Mouse (Mus musculus) liver, embryonic 15.5 days (tissue): ENCODE data around the gene A730071L15Rik. TPM values are rescaled to one million over a fixed set of nuclear protein-coding genes. Genes with fewer than 3 reads are reported as not detected.

Experiments
- ATAC-seq: fragments of 200-750 bp; cut with Nextera tagmentation; 2 replicates; pipeline ENCODE4 v1.8.0; 2017; ENCODE audit warnings: moderate number of reproducible peaks, mild to moderate bottlenecking, moderate library complexity; ENCODE audit not compliant: insufficient read depth
- H3K27ac ChIP-seq: fragments of 300-500 bp; sonication (generic); replicated peaks from 2 replicates; pipeline ENCODE4 v1.5.1; 2015; ENCODE audit warnings: mild to moderate bottlenecking, inconsistent platforms
- H3K27me3 ChIP-seq: fragments of 300-500 bp; sonication (generic); 2 replicates; pipeline ENCODE4 v1.6.1; 2015; ENCODE audit warnings: mild to moderate bottlenecking, inconsistent platforms
- H3K36me3 ChIP-seq: fragments of 300-500 bp; sonication (generic); replicated peaks from 2 replicates; pipeline ENCODE4 v1.6.1; 2015; ENCODE audit warnings: moderate library complexity, mild to moderate bottlenecking, inconsistent platforms
- H3K4me1 ChIP-seq: fragments of 300-500 bp; sonication (generic); replicated peaks from 2 replicates; pipeline ENCODE4 v1.6.1; 2015; ENCODE audit warnings: inconsistent platforms
- H3K4me2 ChIP-seq: fragments of 300-500 bp; sonication (generic); 2 replicates; pipeline ENCODE4 v1.6.1; 2015; ENCODE audit warnings: moderate library complexity, mild to moderate bottlenecking, inconsistent platforms
- H3K4me3 ChIP-seq: fragments of 300-500 bp; sonication (generic); replicated peaks from 2 replicates; pipeline ENCODE4 v1.5.1; 2015; ENCODE audit warnings: mild to moderate bottlenecking, inconsistent platforms
- H3K9ac ChIP-seq: fragments of 300-500 bp; sonication (generic); 2 replicates; pipeline ENCODE4 v1.6.1; 2015; ENCODE audit warnings: moderate library complexity, mild to moderate bottlenecking, inconsistent platforms
- H3K9me3 ChIP-seq: fragments of 300-500 bp; sonication (generic); replicated peaks from 2 replicates; pipeline ENCODE4 v1.6.1; 2016; ENCODE audit warnings: inconsistent platforms
- WGBS: fragments of 180-500 bp; shearing (Covaris S2); methylation state at CpG from one replicate; pipeline ENCODE4 v1.1.7; 2015; ENCODE audit warnings: mixed read lengths; ENCODE audit not compliant: insufficient replicate concordance; 5-methylcytosine and 5-hydroxymethylcytosine counted together
- polyA plus RNA-seq: library from polyadenylated mRNA; unstranded; fragments of >200 nt; fragmentation: Nextera tagmentation; extraction: Ambion mirVana; gene quantifications from 2 replicates; pipeline ENCODE4 v1.2.1, GENCODE M21; 2015

Gene A730071L15Rik
- polyA plus RNA-seq, 1 experiment from 2014 or later: 0.14 TPM

GRCm38 (mm10) chr11:6184202-6184935 lies 15.5 kb upstream of the A730071L15Rik start:
- Histone ChIP-seq H3K27ac (0 out of 2 replicates have a peak overlapping the region, but pooled peaks have one; percentile 48), H3K4me2 (peak overlapping the region; percentile 26; the same call in 1 of the 2 replicates), H3K9ac (no peak overlapping the region), H3K4me3 (no peak overlapping the region), H3K36me3 (peaks cover 12% of the 10 kb centered on the region; the same call in 1 of the 2 replicates), H3K4me1 (peaks cover 28% of the 10 kb centered on the region), H3K9me3 (no peaks in the 10 kb centered on the region), H3K27me3 (no peaks in the 10 kb centered on the region)
- ATAC-seq: peak; percentile 51
- WGBS: 20% methylated on average over 11 of the region's 11 CpGs

GRCm38 (mm10) chr11:6187399-6187798 lies 12.4 kb upstream of the A730071L15Rik start:
- Histone ChIP-seq H3K4me1 (peaks cover 25% of the 10 kb centered on the region), H3K9ac (no peak overlapping the region), H3K4me2 (no peak overlapping the region), H3K4me3 (no peak overlapping the region), H3K9me3 (no peaks in the 10 kb centered on the region), H3K27ac (no peak overlapping the region), H3K36me3 (peaks cover 27% of the 10 kb centered on the region), H3K27me3 (no peaks in the 10 kb centered on the region)
- 75% methylated on average over 3 of the region's 3 CpGs for WGBS
- no peak for ATAC-seq

- 2% methylated on average over 2 of the region's 2 CpGs for WGBS
- H3K36me3 ChIP-seq: peaks cover 31% of the 10 kb centered on the region
- H3K9me3 ChIP-seq: no peaks in the 10 kb centered on the region
- H3K4me1 ChIP-seq: peaks cover 23% of the 10 kb centered on the region
- no peak for ATAC-seq
- no peak overlapping the region for H3K4me2 ChIP-seq
- no peak overlapping the region for H3K27ac ChIP-seq
- H3K27me3 ChIP-seq: no peaks in the 10 kb centered on the region
- no peak overlapping the region for H3K4me3 ChIP-seq
- no peak overlapping the region for H3K9ac ChIP-seq
These were observed 12.0 kb upstream of the A730071L15Rik start for GRCm38 (mm10) chr11:6187878-6188277.

GRCm38 (mm10) chr11:6196780-6197179 lies 3.0 kb upstream of the A730071L15Rik start:
- ATAC-seq: no peak

GRCm38 (mm10) chr11:6198449-6198848 lies 1.4 kb upstream of the A730071L15Rik start:
- H3K4me3 ChIP-seq: peak overlapping the region; percentile 95
- no peak overlapping the region for H3K9ac ChIP-seq
- no peak for ATAC-seq
- peaks cover 3% of the 10 kb centered on the region; the same call in 1 of the 2 replicates for H3K36me3 ChIP-seq
- 47% methylated on average over 4 of the region's 4 CpGs for WGBS
- peaks cover 31% of the 10 kb centered on the region for H3K4me1 ChIP-seq
- H3K4me2 ChIP-seq: peak overlapping the region; percentile 93
- H3K27ac ChIP-seq: no peak overlapping the region
- no peaks in the 10 kb centered on the region for H3K9me3 ChIP-seq
- no peaks in the 10 kb centered on the region for H3K27me3 ChIP-seq

More at GRCm38 (mm10) chr11:6196780-6197179, 3.0 kb upstream of the A730071L15Rik start:
- H3K9ac ChIP-seq: no peak overlapping the region
- 55% methylated on average over 8 of the region's 8 CpGs for WGBS
- H3K36me3 ChIP-seq: peaks cover 17% of the 10 kb centered on the region
- no peak overlapping the region for H3K27ac ChIP-seq
- H3K9me3 ChIP-seq: no peaks in the 10 kb centered on the region
- H3K27me3 ChIP-seq: no peaks in the 10 kb centered on the region
- H3K4me3 ChIP-seq: no peak overlapping the region
- H3K4me1 ChIP-seq: peaks cover 31% of the 10 kb centered on the region
- no peak overlapping the region for H3K4me2 ChIP-seq

GRCm38 (mm10) chr11:6200087-6200569 lies 299 bp downstream of the A730071L15Rik start, which contains the start of gene Nudcd3:
Gene Nudcd3, minus strand, starts transcription at chr11:6200415.
- peak; percentile 94 for ATAC-seq
- H3K36me3 ChIP-seq: no peaks in the 10 kb centered on the region
- no peaks in the 10 kb centered on the region for H3K27me3 ChIP-seq
- peak within 1 kb of the TSS; percentile 95 for H3K4me3 ChIP-seq
- peak within 1 kb of the TSS; percentile 90 for H3K9ac ChIP-seq
- peaks cover 31% of the 10 kb centered on the region for H3K4me1 ChIP-seq
- WGBS: under 1% methylated on average over 39 of the region's 39 CpGs
- H3K9me3 ChIP-seq: no peaks in the 10 kb centered on the region
- peak within 1 kb of the TSS; percentile 90 for H3K27ac ChIP-seq
- peak within 1 kb of the TSS; percentile 93 for H3K4me2 ChIP-seq

- ATAC-seq: no peak
- Histone ChIP-seq H3K36me3 (no peaks in the 10 kb centered on the region), H3K27me3 (no peaks in the 10 kb centered on the region), H3K27ac (peak overlapping the region; percentile 90; the same call in 1 of the 2 replicates), H3K4me2 (peak overlapping the region; percentile 93), H3K9me3 (no peaks in the 10 kb centered on the region), H3K4me3 (peak overlapping the region; percentile 95), H3K4me1 (peaks cover 31% of the 10 kb centered on the region), H3K9ac (peak overlapping the region; percentile 90; the same call in 1 of the 2 replicates)
- WGBS: 23% methylated on average over 9 of the region's 9 CpGs
These were observed 741 bp downstream of the A730071L15Rik start for GRCm38 (mm10) chr11:6200570-6200969.

- H3K36me3 ChIP-seq: no peaks in the 10 kb centered on the region
- H3K4me3 ChIP-seq: no peak overlapping the region
- ATAC-seq: no peak
- H3K27ac ChIP-seq: no peak overlapping the region
- no peak overlapping the region for H3K4me2 ChIP-seq
- 54% methylated on average over 2 of the region's 2 CpGs for WGBS
- no peaks in the 10 kb centered on the region for H3K4me1 ChIP-seq
- H3K27me3 ChIP-seq: no peaks in the 10 kb centered on the region
- H3K9me3 ChIP-seq: no peaks in the 10 kb centered on the region
- H3K9ac ChIP-seq: no peak overlapping the region
These were observed 7.3 kb downstream of the A730071L15Rik start for GRCm38 (mm10) chr11:6207090-6207489.

GRCm38 (mm10) chr11:6208158-6208557 lies 8.3 kb downstream of the A730071L15Rik start:
- WGBS: 50% methylated on average over 1 of the region's 1 CpGs
- Histone ChIP-seq H3K4me2 (no peak overlapping the region), H3K27ac (no peak overlapping the region), H3K4me3 (no peak overlapping the region), H3K9ac (no peak overlapping the region), H3K4me1 (no peaks in the 10 kb centered on the region), H3K36me3 (no peaks in the 10 kb centered on the region), H3K27me3 (no peaks in the 10 kb centered on the region), H3K9me3 (no peaks in the 10 kb centered on the region)
- ATAC-seq: no peak

- no peaks in the 10 kb centered on the region for H3K9me3 ChIP-seq
- H3K27me3 ChIP-seq: no peaks in the 10 kb centered on the region
- no peak overlapping the region for H3K4me3 ChIP-seq
- H3K27ac ChIP-seq: no peak overlapping the region
- no peaks in the 10 kb centered on the region for H3K36me3 ChIP-seq
- no peaks in the 10 kb centered on the region for H3K4me1 ChIP-seq
- WGBS: 50% methylated on average over 3 of the region's 3 CpGs
- ATAC-seq: no peak
- no peak overlapping the region for H3K9ac ChIP-seq
- no peak overlapping the region for H3K4me2 ChIP-seq
These were observed 17.0 kb downstream of the A730071L15Rik start for GRCm38 (mm10) chr11:6216834-6217233.

GRCm38 (mm10) chr11:6218189-6218896 lies 18.5 kb downstream of the A730071L15Rik start:
- H3K9ac ChIP-seq: no peak overlapping the region
- H3K36me3 ChIP-seq: no peaks in the 10 kb centered on the region
- no peak overlapping the region for H3K4me3 ChIP-seq
- no peak overlapping the region for H3K4me2 ChIP-seq
- no peaks in the 10 kb centered on the region for H3K9me3 ChIP-seq
- no peak overlapping the region for H3K27ac ChIP-seq
- 47% methylated on average over 11 of the region's 11 CpGs for WGBS
- H3K4me1 ChIP-seq: no peaks in the 10 kb centered on the region
- no peaks in the 10 kb centered on the region for H3K27me3 ChIP-seq
- no peak for ATAC-seq
